In the genomic region with DNA sequence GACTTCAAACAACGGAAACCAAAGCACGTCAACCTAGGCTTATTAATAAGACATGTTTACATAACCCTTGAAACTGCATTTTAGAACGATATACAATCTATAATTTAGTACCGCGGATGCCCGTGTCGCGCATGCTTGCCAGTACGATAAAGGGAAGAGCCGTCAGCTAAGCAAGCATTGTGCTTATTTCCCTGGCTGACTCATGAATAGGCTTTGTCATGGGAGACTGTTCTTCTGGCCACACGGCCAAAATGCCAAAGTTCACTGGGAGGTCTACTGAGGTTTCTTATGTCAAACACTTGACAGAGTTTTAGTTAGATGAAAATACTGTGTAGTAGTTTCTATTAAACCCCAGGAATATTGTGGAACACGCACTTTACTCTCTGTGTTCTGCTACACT, we compare ENCODE assay signal across 8 mouse cellular contexts. TPM values are rescaled to one million over a fixed set of nuclear protein-coding genes. Genes with fewer than 3 reads are reported as not detected.
A peak's percentile ranks its signal among the peaks of the same experiment; 100 is the strongest.
DNase-seq lines count a peak whose midpoint lies in the region; ATAC-seq lines count a peak whose summit lies in the region.

No protein-coding gene starts in this region.

- peak overlapping the region; percentile 65 for H3K9ac ChIP-seq in hindbrain, embryonic 14.5 days
- H3K9ac ChIP-seq in liver, embryonic 15.5 days: no peak overlapping the region

- no peaks in the 10 kb centered on the region for H3K36me3 ChIP-seq in hindbrain, embryonic 14.5 days (replicated peaks; ENCODE audit: control insufficient read depth, insufficient read depth)
- no peaks in the 10 kb centered on the region for H3K36me3 ChIP-seq in liver, embryonic 15.5 days (replicated peaks)

- no peaks in the 10 kb centered on the region for H3K27me3 ChIP-seq in hindbrain, embryonic 14.5 days (ENCODE audit: control insufficient read depth, insufficient read depth, low read length)
- no peaks in the 10 kb centered on the region for H3K27me3 ChIP-seq in liver, embryonic 15.5 days

- peak overlapping the region; percentile 61; the same call in 1 of the 2 replicates for H3K4me3 ChIP-seq in hindbrain, embryonic 14.5 days (replicated peaks; ENCODE audit: low read length)
- peak overlapping the region; percentile 65; the same call in 1 of the 2 replicates for H3K4me3 ChIP-seq in liver, embryonic 15.5 days (replicated peaks)

- peak; percentile 95 for DNase-seq in heart, adult 11 months
- DNase-seq in heart, postnatal 25 days (ENCODE audit: low spot score): no peak
- DNase-seq in embryo, embryonic 10.5 days (ENCODE audit: low spot score): peak; percentile 61
- DNase-seq in hindbrain, embryonic 14.5 days (ENCODE audit: low spot score): no peak
- peak; percentile 40 to 51 for DNase-seq in natural killer cell, adult 2 months (ENCODE audit: low spot score in 2 of 2)
- DNase-seq in cerebellum, adult 9-10 months: no peak
- no peak for DNase-seq in cerebellum, postnatal 14 days

- 30% methylated on average over 12 of the region's 12 CpGs for WGBS in hindbrain, embryonic 14.5 days
- WGBS in liver, embryonic 15.5 days (ENCODE audit: insufficient replicate concordance): 19% methylated on average over 12 of the region's 12 CpGs

- H3K4me2 ChIP-seq in hindbrain, embryonic 14.5 days (replicated peaks): peak overlapping the region; percentile 64
- peak overlapping the region; percentile 78 for H3K4me2 ChIP-seq in liver, embryonic 15.5 days

- no peak for ATAC-seq in hindbrain, embryonic 14.5 days (ENCODE audit: low FRiP score)
- no peak for ATAC-seq in liver, embryonic 15.5 days (ENCODE audit: insufficient read depth)

- H3K27ac ChIP-seq in hindbrain, embryonic 14.5 days: peak overlapping the region; percentile 78; the same call in 1 of the 2 replicates
- H3K27ac ChIP-seq in liver, embryonic 15.5 days (replicated peaks): peak overlapping the region; percentile 90

- peaks cover 5% of the 10 kb centered on the region for H3K4me1 ChIP-seq in hindbrain, embryonic 14.5 days (replicated peaks; ENCODE audit: control insufficient read depth, insufficient read depth, low read length)
- peaks cover 21% of the 10 kb centered on the region; the same call in 1 of the 2 replicates for H3K4me1 ChIP-seq in liver, embryonic 15.5 days (replicated peaks)

- H3K9me3 ChIP-seq in hindbrain, embryonic 14.5 days (ENCODE audit: control insufficient read depth, low read length): no peaks in the 10 kb centered on the region
- no peaks in the 10 kb centered on the region for H3K9me3 ChIP-seq in liver, embryonic 15.5 days (replicated peaks)

- intact Hi-C loops in heart, postnatal 25 days (cut with DNase I): loop anchor here (2.0 to 5.0 kb wide), 2 partner anchors 17 to 74 kb away; a partner anchor contains a TSS

RNA-seq across cellular contexts. Expression of a gene that starts 17.8 kb away (rescaled TPM):
- 10 to 100 TPM; 17.8 to 28.8 TPM for total RNA-seq in heart, postnatal 25 days (2021)
- 17.0 and 20.9 TPM in 2 replicates for polyA plus RNA-seq in hindbrain, embryonic 14.5 days (2014; fragmentation: Nextera tagmentation; extraction: Ambion mirVana)
- polyA plus RNA-seq in liver, embryonic 15.5 days (2015; fragmentation: Nextera tagmentation; extraction: Ambion mirVana): 0.32 and 0.53 TPM in 2 replicates

Comparison
In these comparisons a context has a peak if more than half of its experiments do, and no peak if none do; other contexts are left out.
1. DNase-seq: peak in heart, adult 11 months (single experiment), embryo, embryonic 10.5 days (single experiment) and natural killer cell, adult 2 months (2 of 2); none in heart, postnatal 25 days (single experiment), hindbrain, embryonic 14.5 days (single experiment), cerebellum, adult 9-10 months (single experiment) and cerebellum, postnatal 14 days (0 of 2).
2. RNA of a gene that starts 17.8 kb away (polyA plus RNA-seq): 17.0 to 20.9 TPM in hindbrain, embryonic 14.5 days; 0.32 to 0.53 TPM in liver, embryonic 15.5 days; every median in the first group is over 10 times any median in the second.